Mouse (Mus musculus) liver, adult 2 months (tissue): ENCODE data around the gene Ppme1.

ENCODE experiments used
- CTCF ChIP-seq: fragments of 200-500 bp; IDR thresholded peaks from 2 replicates; pipeline ENCODE4 v1.5.1; 2011; ENCODE audit warnings: low read depth, low read length, control low read depth
- POLR2A ChIP-seq: fragments of 200-500 bp; IDR thresholded peaks from 2 replicates; pipeline ENCODE4 v1.6.1; 2011; ENCODE audit warnings: low read length, control low read depth; ENCODE audit not compliant: insufficient read depth; ENCODE audit errors: extremely low read depth

DNA sequence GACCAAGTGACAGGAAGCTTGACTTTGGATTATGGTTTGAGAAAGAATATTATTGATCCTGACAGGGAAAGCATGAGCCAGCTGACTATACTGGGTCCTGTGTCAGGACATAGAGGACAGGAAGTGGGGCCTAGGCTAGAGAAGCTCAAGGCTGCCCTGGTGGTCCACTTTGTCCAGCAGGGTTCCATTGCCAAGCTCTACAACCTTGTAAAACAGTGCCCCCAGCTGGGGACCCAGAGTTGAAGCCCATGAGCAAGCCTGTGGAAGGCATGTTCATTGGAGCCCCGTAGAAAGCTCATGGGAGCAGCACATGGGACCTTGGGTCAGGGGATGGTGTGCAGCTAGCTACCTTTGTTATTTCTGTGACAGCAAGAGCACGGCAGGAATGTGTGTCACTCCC lies 20.2 kb upstream of the Ppme1 start:
- TF ChIP-seq POLR2A, result no peak
- TF ChIP-seq CTCF, result no peak; the same call in 1 of the 2 replicates
